Mouse (Mus musculus): Measurements from ENCODE around the gene Pdss2. TPM values are rescaled to one million over a fixed set of nuclear protein-coding genes. Genes with fewer than 3 reads are reported as not detected.

Gene Pdss2
- polyA plus RNA-seq, 1 experiment from 2014 or later, result 13.7 TPM

GRCm38 (mm10) chr10:43467659-43468058, 246.4 kb downstream of the Pdss2 start:
- no peak overlapping the region for H3K4me3 ChIP-seq (ENCODE audit: low read depth, low read length)
- no peak overlapping the region for H3K9ac ChIP-seq (replicated peaks; ENCODE audit: low read length)
- 35% methylated on average over 13 of the region's 13 CpGs for WGBS

GRCm38 (mm10) chr10:43468293-43468692, 247.0 kb downstream of the Pdss2 start:
- Histone ChIP-seq H3K4me2 (ENCODE audit: low read depth, low read length) (no peak overlapping the region), H3K27me3 (ENCODE audit: control insufficient read depth, insufficient read depth, low read length) (no peaks in the 10 kb centered on the region), H3K36me3 (replicated peaks; ENCODE audit: control insufficient read depth, insufficient read depth, low read depth, low read length) (no peaks in the 10 kb centered on the region), H3K4me3 (ENCODE audit: low read depth, low read length) (no peak overlapping the region), H3K9me3 (replicated peaks; ENCODE audit: control insufficient read depth, low read length) (no peaks in the 10 kb centered on the region), H3K27ac (replicated peaks; ENCODE audit: low read depth, low read length) (no peak overlapping the region), H3K9ac (replicated peaks; ENCODE audit: low read length) (no peak overlapping the region), H3K4me1 (ENCODE audit: control insufficient read depth, insufficient read depth, low read length) (no peaks in the 10 kb centered on the region)
- ATAC-seq (replicated peaks; ENCODE audit: insufficient number of reproducible peaks, low FRiP score, low TSS enrichment, low read depth) (no peak), DNase-seq (ENCODE audit: low spot score) (no peak)
- 94% methylated on average over 6 of the region's 6 CpGs for WGBS

More at GRCm38 (mm10) chr10:43467659-43468058, 246.4 kb downstream of the Pdss2 start:
- DNase-seq (ENCODE audit: low spot score), result no peak
- Histone ChIP-seq H3K4me1 (ENCODE audit: control insufficient read depth, insufficient read depth, low read length) (no peaks in the 10 kb centered on the region), H3K36me3 (replicated peaks; ENCODE audit: control insufficient read depth, insufficient read depth, low read depth, low read length) (no peaks in the 10 kb centered on the region), H3K27ac (replicated peaks; ENCODE audit: low read depth, low read length) (no peak overlapping the region), H3K4me2 (ENCODE audit: low read depth, low read length) (no peak overlapping the region), H3K9me3 (replicated peaks; ENCODE audit: control insufficient read depth, low read length) (no peaks in the 10 kb centered on the region), H3K27me3 (ENCODE audit: control insufficient read depth, insufficient read depth, low read length) (no peaks in the 10 kb centered on the region)
- no peak for ATAC-seq (replicated peaks; ENCODE audit: insufficient number of reproducible peaks, low FRiP score, low TSS enrichment, low read depth)

GRCm38 (mm10) chr10:43475376-43475775, 254.1 kb downstream of the Pdss2 start:
- Histone ChIP-seq H3K4me2 (ENCODE audit: low read depth, low read length) (no peak overlapping the region), H3K36me3 (replicated peaks; ENCODE audit: control insufficient read depth, insufficient read depth, low read depth, low read length) (no peaks in the 10 kb centered on the region), H3K9me3 (replicated peaks; ENCODE audit: control insufficient read depth, low read length) (no peaks in the 10 kb centered on the region), H3K4me3 (ENCODE audit: low read depth, low read length) (no peak overlapping the region), H3K9ac (replicated peaks; ENCODE audit: low read length) (no peak overlapping the region), H3K4me1 (ENCODE audit: control insufficient read depth, insufficient read depth, low read length) (no peaks in the 10 kb centered on the region), H3K27me3 (ENCODE audit: control insufficient read depth, insufficient read depth, low read length) (no peaks in the 10 kb centered on the region), H3K27ac (replicated peaks; ENCODE audit: low read depth, low read length) (no peak overlapping the region)
- no peak for ATAC-seq (replicated peaks; ENCODE audit: insufficient number of reproducible peaks, low FRiP score, low TSS enrichment, low read depth)
- no peak for DNase-seq (ENCODE audit: low spot score)
- 54% methylated on average over 4 of the region's 4 CpGs for WGBS

DNA sequence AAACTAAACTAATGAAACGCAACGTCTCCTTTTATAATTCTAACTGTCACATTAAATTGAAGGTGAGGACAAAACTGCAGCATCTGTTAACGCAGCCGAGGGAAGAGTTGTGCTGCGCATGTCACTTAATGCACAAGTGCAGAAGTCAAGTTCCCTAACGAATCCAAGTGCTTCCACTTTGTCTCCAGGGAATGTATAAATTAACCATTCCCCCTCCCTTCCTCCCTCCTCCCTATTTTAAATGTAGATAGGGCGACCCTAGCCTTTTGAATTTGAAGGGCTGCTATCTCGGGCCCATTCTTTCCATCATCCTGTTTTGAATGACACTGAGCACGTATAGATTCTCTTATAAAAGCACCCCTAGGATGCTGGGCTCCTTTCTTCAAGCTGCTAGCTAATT, 256.2 kb downstream of the Pdss2 start:
- no peak overlapping the region for H3K27ac ChIP-seq (replicated peaks; ENCODE audit: low read depth, low read length)
- DNase-seq (ENCODE audit: low spot score), result peak; percentile 40
- H3K4me1 ChIP-seq (ENCODE audit: control insufficient read depth, insufficient read depth, low read length), result no peaks in the 10 kb centered on the region

GRCm38 (mm10) chr10:43477865-43478681, 256.8 kb downstream of the Pdss2 start:
- H3K4me2 ChIP-seq (ENCODE audit: low read depth, low read length), result peak overlapping the region; percentile 94
- DNase-seq (ENCODE audit: low spot score) (peak; percentile 85), ATAC-seq (replicated peaks; ENCODE audit: insufficient number of reproducible peaks, low FRiP score, low TSS enrichment, low read depth) (peak; percentile 50)
- H3K27ac ChIP-seq (replicated peaks; ENCODE audit: low read depth, low read length), result peak overlapping the region; percentile 98
- no peaks in the 10 kb centered on the region for H3K4me1 ChIP-seq (ENCODE audit: control insufficient read depth, insufficient read depth, low read length)
- H3K4me3 ChIP-seq (ENCODE audit: low read depth, low read length), result peak overlapping the region; percentile 89
- no peaks in the 10 kb centered on the region for H3K27me3 ChIP-seq (ENCODE audit: control insufficient read depth, insufficient read depth, low read length)
- peak overlapping the region; percentile 99 for H3K9ac ChIP-seq (replicated peaks; ENCODE audit: low read length)
- WGBS, result under 1% methylated on average over 40 of the region's 42 CpGs
- no peaks in the 10 kb centered on the region for H3K36me3 ChIP-seq (replicated peaks; ENCODE audit: control insufficient read depth, insufficient read depth, low read depth, low read length)
- no peaks in the 10 kb centered on the region for H3K9me3 ChIP-seq (replicated peaks; ENCODE audit: control insufficient read depth, low read length)

More for the DNA sequence above, 256.2 kb downstream of the Pdss2 start:
- ATAC-seq (replicated peaks; ENCODE audit: insufficient number of reproducible peaks, low FRiP score, low TSS enrichment, low read depth), result no peak
- Histone ChIP-seq H3K9me3 (replicated peaks; ENCODE audit: control insufficient read depth, low read length) (no peaks in the 10 kb centered on the region), H3K36me3 (replicated peaks; ENCODE audit: control insufficient read depth, insufficient read depth, low read depth, low read length) (no peaks in the 10 kb centered on the region), H3K4me2 (ENCODE audit: low read depth, low read length) (peak overlapping the region; percentile 94), H3K27me3 (ENCODE audit: control insufficient read depth, insufficient read depth, low read length) (no peaks in the 10 kb centered on the region), H3K9ac (replicated peaks; ENCODE audit: low read length) (peak overlapping the region; percentile 46), H3K4me3 (ENCODE audit: low read depth, low read length) (peak overlapping the region; percentile 89)
- 6% methylated on average over 9 of the region's 9 CpGs for WGBS

- peak; percentile 40 for ATAC-seq (replicated peaks; ENCODE audit: insufficient number of reproducible peaks, low FRiP score, low TSS enrichment, low read depth)
- DNase-seq (ENCODE audit: low spot score), result peak; percentile 67
- peak within 1 kb of the TSS; percentile 94 for H3K4me2 ChIP-seq (ENCODE audit: low read depth, low read length)
- H3K4me3 ChIP-seq (ENCODE audit: low read depth, low read length), result peak within 1 kb of the TSS; percentile 89
- peak within 1 kb of the TSS; percentile 99 for H3K9ac ChIP-seq (replicated peaks; ENCODE audit: low read length)
- peak within 1 kb of the TSS; percentile 98 for H3K27ac ChIP-seq (replicated peaks; ENCODE audit: low read depth, low read length)
- no peaks in the 10 kb centered on the region for H3K9me3 ChIP-seq (replicated peaks; ENCODE audit: control insufficient read depth, low read length)
- H3K27me3 ChIP-seq (ENCODE audit: control insufficient read depth, insufficient read depth, low read length), result no peaks in the 10 kb centered on the region
- no peaks in the 10 kb centered on the region for H3K36me3 ChIP-seq (replicated peaks; ENCODE audit: control insufficient read depth, insufficient read depth, low read depth, low read length)
- under 1% methylated on average over 52 of the region's 101 CpGs for WGBS
- no peaks in the 10 kb centered on the region; the same call in 1 of the 2 replicates for H3K4me1 ChIP-seq (ENCODE audit: control insufficient read depth, insufficient read depth, low read length)
These were observed 257.6 kb downstream of the Pdss2 start, which contains the start of gene Bend3 for GRCm38 (mm10) chr10:43478751-43479435. Bend3 (plus strand) TSS chr10:43478831.

GRCm38 (mm10) chr10:43479436-43480157, 258.3 kb downstream of the Pdss2 start:
- under 1% methylated on average over 84 of the region's 103 CpGs for WGBS
- DNase-seq (ENCODE audit: low spot score) (peak; percentile 90), ATAC-seq (replicated peaks; ENCODE audit: insufficient number of reproducible peaks, low FRiP score, low TSS enrichment, low read depth) (peak; percentile 69)
- Histone ChIP-seq H3K27me3 (ENCODE audit: control insufficient read depth, insufficient read depth, low read length) (no peaks in the 10 kb centered on the region), H3K27ac (replicated peaks; ENCODE audit: low read depth, low read length) (peak overlapping the region; percentile 98), H3K4me2 (ENCODE audit: low read depth, low read length) (peak overlapping the region; percentile 94), H3K4me1 (ENCODE audit: control insufficient read depth, insufficient read depth, low read length) (no peaks in the 10 kb centered on the region; the same call in 1 of the 2 replicates), H3K4me3 (ENCODE audit: low read depth, low read length) (peak overlapping the region; percentile 89), H3K36me3 (replicated peaks; ENCODE audit: control insufficient read depth, insufficient read depth, low read depth, low read length) (no peaks in the 10 kb centered on the region), H3K9me3 (replicated peaks; ENCODE audit: control insufficient read depth, low read length) (no peaks in the 10 kb centered on the region), H3K9ac (replicated peaks; ENCODE audit: low read length) (peak overlapping the region; percentile 99)
